Mouse (Mus musculus) neural tube, embryonic 10.5 days (tissue): ENCODE measurements around the gene Sfxn3.
A peak's percentile ranks its signal among the peaks of the same experiment; 100 is the strongest.

Source experiments
- DNase-seq: peaks from one replicate; pipeline ENCODE4 v3.0.0-alpha.2; 2017; ENCODE audit warnings: low spot score; ENCODE audit errors: extremely low spot score

Sfxn3 gene

DNA sequence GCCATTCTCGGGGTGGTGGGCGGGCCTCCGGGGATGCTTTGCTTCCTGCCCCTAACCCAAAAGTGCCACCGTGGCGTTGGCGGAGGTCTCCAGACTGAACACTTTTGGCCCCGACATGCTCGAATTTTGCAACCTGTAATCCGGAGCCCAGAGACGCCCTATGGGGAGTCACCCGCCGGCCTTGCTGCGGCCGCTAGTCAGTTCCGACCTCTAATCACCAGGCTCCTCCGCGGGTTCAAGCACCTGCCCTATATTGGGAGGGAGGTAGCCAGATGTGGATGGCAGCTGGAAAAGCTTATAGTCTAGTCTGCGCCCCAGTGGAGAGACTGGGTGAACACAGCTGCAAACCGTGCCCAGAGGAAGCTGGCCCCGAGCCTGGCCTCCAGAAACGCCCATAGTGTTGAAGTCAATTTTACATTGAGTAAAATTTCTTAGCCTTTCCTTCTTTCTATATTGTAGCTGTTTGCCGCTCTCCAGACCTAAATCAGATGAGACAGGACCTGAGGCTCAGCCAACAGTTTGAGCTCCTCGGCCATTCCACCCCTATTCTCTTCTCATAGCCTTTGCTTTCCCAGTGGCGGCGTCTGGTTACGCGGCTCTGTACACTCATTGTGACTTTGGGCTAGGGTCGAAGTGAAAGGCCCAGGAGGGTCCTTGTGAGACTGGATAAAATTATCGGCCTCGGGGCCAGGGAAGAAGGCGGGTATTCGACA is 28.2 kb downstream of the Sfxn3 start:
- peak; percentile 41 for DNase-seq

DNA sequence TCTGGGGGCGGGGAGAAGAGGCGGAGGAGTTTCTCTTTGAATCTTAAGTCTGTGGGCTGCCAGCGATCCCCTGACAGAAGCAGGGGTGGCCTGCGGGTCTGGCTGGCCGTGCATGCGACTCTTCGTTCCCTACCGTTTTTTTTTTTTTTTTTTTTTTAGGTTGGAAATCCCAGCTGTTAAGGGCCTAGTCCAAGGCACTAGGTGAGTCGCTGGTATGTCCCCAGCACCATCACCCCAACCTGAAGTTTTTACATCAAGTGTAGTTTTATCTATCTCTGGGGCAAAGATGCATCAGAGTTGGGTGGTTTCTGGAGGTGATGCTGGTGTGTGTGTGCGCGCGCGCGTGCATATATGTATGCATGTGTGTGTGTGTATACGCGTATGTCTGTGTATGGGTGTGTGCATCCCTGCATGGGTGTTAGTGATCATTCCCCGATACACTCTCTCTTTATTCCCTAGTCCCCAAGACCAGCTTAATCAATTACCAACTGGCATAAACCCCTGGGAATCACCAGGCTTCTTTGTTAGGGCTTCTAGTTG is 28.8 kb downstream of the Sfxn3 start:
- DNase-seq: no peak

DNA sequence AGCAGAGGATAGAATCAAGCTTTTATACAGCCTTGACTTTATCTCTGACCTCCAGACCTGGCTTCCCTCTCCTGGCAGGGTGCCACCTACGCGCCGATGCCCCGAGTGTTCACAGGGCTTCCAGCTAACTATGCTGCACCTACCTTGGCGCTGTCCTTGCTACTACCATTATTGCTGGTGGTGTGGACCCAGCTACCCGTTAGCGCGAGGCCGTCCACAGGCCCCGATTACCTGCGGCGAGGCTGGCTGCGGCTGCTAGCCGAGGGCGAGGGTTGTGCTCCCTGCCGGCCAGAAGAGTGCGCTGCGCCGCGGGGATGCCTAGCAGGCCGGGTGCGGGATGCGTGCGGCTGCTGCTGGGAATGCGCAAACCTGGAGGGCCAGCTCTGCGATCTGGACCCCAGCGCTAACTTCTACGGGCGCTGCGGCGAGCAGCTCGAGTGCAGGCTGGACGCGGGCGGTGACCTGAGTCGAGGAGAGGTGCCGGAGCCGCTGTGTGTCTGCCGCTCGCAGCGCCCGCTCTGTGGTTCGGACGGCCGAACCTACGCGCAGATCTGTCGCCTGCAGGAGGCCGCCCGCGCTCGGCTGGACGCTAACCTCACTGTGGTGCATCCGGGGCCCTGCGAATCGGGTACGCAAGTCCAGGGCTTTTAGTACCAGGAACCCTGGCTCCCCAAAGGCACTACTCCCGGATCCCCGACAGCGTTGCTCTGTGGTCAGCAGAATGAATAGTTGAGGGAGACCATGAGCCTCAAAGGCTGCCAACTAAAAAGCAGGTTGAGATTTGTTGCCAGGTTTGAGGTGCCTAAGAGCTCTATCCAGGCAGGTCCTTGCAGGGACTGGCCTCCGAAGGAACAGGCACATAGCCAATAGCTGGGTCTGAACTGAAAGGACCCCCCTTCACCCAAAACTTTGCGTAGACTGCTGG is 29.5 kb downstream of the Sfxn3 start:
- DNase-seq: peak; percentile 74

GRCm38 (mm10) chr19:45077742-45078645 is 30.7 kb downstream of the Sfxn3 start:
- DNase-seq: peak; percentile 33

DNA sequence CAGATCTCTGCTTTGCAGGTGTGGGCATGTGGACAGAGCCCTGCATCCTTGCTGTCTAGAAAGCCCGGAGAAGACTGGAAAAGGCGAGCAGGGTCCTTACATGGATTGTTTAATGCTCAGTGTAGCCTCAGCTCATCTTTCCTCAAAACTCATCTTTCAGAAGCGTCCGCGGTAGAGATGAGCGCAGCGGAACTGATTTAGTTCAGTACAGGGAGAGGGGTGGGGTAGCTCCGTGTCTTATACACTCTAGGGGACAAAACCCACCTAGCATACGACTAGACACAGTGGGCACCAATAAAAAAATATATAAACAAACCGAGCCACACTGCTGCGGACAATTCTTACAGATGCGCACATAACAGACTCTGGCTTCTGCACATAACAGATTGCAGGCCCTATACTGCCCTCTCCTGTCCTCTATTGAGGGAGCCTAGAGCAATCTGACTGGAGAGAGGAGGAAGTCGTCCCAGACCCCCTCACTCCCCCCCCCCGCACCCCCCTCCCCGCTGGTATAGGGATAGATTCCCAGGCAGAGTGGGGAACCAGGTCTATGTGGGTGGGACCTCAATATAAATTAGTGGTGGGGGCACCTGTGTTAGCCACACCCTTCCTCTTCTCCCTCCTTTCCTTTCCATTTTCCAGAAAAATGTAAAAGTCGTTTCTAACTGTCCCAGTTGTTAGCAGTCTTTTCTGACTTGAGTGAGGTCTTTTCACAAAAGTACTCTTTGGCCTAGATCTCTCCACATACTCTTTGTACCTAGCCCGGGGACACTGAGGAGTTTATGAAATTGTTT is 31.9 kb downstream of the Sfxn3 start:
- DNase-seq: peak; percentile 39

DNA sequence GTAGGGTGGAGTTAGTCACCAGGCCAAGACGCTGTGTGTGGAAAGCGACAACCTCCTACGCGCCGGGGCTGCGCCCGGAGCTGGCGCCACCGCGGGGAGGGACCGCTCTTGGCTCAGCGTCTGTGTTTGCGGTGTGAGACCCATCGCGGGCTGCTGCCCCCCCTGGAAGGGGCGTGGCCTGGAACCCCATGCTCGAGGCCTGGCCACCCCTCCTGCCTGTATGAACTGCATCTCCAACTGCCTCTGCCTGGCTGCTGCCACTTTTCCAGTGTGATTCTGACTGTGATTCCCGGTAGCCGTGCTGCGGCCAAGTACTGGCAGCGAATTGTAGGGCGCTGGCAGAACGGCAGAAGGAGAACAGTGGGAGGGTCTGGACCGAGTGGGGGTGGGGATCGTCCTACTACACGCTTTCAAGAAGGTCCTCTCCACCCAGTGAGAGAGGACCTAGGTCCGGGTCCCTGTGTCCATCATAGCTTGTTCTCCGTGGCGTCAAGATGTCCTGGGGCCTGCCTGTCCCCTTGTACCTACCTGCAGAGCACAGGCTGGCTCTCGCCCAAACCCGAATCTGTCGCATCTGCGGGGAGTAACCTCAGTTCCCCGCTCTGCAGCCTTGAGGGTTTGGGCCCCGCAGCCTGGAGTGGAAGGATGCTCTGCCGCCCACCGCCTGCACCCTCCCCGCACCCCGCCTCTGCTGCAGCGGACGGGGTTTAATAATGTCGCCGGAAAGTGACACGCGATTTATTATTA is 32.6 kb downstream of the Sfxn3 start:
- DNase-seq: peak; percentile 65

GRCm38 (mm10) chr19:45080711-45081110 is 33.4 kb downstream of the Sfxn3 start:
- peak; percentile 42 for DNase-seq

- DNase-seq: peak; percentile 82
These were observed 34.0 kb downstream of the Sfxn3 start for GRCm38 (mm10) chr19:45081279-45081678.

- DNase-seq: peak; percentile 68
These were observed 34.7 kb downstream of the Sfxn3 start for GRCm38 (mm10) chr19:45081841-45082550.

DNA sequence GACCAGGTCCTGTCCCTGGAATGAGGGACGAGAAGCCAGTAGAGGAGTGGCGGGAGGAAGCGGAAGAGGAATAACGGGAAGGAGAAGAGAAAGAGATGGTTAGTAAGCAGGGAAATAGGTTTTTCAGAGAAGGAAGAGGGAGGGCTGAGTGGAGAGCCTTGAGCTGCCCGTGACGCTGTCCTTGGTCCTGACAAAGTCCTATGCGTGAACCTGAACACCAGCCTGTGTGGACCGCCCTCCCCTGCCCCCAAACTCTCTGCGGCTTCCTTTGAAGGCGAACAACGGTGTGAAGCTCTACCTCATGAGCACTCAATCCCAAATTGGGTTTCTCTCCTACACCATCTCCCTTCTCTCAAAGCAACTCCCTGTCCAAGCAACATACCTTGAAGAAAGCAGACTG is 50.6 kb downstream of the Sfxn3 start:
- peak; percentile 68 for DNase-seq

DNA sequence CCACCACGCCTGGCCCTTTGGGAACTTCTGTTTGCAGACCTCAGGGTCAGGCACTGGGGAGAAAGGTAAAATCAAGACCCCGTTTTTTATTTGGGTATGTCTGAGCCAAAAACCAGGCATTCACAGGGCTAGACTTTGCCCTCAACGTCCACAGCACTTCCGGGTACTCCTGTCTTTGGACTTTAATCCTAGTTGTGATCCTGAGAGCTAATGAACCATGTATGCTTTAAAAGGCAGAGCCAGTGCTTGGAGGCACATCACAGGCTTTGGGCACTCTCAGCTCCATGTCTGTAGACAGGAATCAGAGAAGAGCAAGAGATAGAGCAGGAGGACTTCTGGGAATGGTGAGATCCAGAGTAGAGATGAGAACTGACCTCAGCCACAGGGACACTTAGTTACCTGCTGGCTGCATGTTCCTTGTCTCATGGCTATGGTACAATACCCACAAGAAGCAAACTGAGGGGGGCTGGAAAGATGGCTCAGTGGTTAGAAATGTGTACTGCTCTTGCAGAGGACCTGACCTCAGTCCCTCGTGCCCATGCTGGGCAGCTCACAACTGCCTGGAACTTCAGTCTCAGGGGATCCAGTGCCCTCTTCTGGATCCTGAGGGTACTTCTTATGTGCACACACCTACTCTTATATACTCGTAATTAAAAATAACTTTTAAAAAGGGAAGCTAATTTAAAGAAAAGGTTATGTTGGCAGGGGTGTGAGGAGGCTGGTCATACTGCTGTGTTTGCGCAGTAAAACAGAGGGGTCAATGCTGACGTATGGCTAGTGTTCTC is 53.4 kb downstream of the Sfxn3 start:
- no peak for DNase-seq

GRCm38 (mm10) chr19:45105591-45105990 is 58.3 kb downstream of the Sfxn3 start:
- no peak for DNase-seq
